Mouse (Mus musculus) 3134 (cell line): ENCODE results near the gene Dnajc9.
A peak's percentile ranks its signal among the peaks of the same experiment; 100 is the strongest.

Experiments used
- DNase-seq: peaks from one replicate; pipeline ENCODE4 v3.0.0-alpha.2; 2011; ENCODE audit warnings: low spot score; ENCODE audit not compliant: insufficient read length; ENCODE audit errors: extremely low read depth

Dnajc9 gene

DNA sequence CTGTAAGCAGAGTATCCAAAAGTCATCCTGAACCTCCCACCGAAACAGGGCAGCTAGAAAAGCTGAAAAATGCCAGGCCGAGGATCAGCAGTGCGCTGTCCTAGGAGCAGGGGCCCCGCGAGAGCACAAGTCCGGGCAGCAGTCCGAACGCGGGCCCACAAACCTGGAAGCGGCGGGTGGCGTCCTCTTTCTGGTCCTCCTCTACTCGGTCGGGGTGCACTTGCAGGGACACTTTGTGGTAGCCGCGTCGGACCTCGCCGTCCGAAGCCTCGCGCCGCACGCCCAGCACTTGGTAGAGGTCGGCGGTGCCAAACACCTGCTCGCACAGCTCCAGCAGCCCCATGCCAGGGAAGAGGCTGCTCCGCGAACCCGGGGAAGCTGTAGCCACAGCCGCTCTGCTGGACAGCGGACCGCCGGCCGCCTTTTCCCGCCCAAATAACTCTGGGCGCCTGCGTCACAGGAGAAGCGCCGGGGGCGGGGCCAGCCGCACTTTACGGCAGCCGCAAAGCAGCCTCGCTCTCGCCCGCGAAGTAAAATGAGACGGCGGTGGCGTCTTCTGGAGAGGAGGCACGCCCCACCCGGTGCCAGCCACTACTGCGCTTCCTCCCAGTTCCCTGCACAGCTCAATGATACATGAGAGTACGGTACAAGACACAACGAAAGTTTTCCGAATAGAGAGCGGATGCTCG lies at the start of gene Dnajc9:
Gene Dnajc9, minus strand, starts transcription at position 470 of the 689 bp plus-strand sequence.
- DNase-seq, result peak; percentile 93

DNA sequence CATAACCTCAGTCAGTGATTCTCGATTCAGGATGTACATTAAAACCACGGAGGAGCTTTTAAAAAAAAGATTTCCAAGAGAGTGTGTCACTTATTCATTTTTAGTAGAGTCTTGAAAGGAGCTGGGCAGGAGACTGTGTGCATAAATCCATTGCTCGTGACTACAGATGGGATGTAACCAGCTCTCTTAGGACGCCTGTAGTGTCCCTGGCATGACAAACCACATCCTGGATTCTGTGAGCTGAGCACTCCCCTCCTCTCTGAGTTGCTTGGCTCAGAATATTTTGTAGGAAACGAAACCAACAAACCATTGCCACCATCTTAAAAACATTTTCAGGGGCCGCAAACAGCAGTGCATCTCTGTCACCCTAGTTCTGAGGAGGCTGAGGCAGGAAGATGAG lies 48.3 kb upstream of the Dnajc9 start:
- no peak for DNase-seq

DNA sequence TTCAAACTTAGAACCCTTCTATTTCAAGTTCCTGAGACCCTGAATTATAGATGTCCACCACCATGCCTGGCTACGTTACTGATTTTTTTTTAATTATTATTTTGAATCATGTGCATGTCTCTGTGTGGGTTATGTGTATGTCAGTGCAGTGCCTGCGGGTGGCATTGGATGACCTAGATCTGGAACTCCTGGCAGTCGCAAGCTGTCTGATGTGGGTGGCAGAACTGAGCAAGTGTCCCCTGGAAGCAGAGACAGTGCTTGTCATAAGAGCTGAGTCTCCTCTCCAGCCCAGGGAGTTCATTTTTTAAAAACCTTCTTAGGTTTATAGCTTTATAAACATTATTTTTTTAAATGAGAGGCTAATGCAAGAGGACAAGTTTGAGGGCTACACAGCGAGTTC lies 43.7 kb upstream of the Dnajc9 start:
- no peak for DNase-seq

DNA sequence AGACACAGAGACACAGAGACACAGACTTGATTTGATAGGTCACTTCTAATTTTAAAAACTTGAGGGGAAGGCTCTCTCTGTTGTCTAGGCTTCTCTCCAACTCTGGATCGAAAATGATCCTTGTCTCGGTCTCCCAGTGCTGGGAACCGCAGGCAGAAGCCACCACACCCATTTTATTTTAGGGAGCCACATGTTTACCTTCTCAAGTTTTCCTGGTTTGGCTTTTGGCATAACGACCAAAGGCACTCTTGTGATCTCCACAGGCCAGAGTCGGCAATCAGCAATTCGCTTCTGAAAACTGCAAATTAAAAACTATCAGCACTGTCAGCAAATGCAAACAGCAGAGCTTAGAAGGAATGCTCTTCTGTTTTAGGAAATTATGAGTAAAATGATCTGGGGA lies 43.0 kb upstream of the Dnajc9 start:
- DNase-seq, result no peak

DNA sequence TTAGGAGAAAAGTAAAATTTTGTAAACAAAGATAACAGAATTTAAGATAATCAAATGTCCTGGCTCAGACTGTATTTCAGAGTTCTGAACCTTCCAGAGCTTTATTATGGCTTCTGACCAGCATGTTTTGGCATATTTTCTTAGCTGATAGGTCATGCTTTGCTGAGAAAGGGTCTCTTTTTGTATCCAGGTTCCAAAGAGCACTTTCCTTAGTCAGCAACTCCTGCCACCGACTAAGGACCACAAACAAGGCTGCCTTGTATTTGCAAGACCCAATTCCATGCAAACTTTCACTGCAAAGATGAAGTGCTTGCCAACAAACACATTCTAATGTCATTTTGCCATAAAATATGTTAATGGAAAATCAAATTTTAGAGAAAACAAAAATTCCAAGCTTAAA lies 41.1 kb upstream of the Dnajc9 start:
- DNase-seq, result no peak

DNA sequence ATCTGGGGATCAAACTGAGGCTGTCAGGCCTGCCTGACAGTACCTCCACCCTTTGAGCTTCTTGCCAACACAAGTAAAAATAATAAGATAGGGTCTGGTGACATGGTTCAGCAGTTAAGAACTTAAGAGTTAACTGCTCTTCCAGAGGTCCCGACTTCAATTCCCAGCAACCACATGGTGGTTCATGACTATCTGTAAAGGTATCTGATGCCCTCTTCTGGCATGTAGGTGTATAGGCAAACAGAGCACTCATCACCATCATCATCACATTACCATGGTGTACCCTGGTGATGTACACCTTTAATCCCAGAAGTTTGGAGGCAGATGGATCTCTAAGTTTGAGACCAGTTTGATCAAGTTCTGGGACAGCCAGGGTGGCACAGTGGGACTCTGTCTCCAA lies 39.9 kb upstream of the Dnajc9 start:
- DNase-seq, result no peak

DNA sequence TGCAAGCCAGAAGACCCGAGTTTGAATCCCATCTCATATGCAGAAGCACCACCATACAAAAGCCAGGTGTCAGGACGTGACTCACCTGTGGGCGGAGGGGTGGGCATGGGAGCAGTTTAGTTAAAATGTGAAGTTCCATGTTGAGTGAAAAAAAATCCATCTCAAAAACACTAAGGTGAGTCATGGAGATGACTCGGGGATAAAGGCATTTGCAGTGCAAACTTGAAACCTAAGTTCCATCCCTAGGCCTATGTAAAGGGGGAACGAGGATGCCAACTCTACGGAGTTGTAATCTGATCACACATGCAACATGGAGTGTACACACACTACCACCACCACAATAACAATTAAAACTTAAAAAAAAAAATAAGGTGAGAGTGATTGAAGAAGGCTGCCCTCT lies 34.3 kb upstream of the Dnajc9 start:
- DNase-seq, result no peak

DNA sequence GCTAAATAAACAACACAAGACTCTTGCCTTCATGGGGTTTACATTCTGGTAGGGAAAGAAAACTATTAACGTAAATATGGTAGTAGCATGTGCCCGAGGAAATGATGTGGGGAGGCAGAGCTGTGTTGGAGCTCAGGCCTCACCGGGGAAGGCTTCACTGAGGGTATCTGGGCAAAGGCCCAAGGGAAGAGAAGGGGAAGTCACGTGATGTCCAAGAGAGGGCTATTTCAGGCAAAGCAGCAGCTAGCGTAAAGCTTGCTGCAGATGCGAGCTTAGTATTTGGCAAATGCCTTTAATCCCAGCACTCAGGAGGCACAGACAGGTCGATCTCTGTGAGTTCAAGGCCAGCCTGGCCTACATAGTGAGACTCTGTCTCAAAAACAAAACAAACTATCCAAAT lies 33.5 kb upstream of the Dnajc9 start:
- no peak for DNase-seq

DNA sequence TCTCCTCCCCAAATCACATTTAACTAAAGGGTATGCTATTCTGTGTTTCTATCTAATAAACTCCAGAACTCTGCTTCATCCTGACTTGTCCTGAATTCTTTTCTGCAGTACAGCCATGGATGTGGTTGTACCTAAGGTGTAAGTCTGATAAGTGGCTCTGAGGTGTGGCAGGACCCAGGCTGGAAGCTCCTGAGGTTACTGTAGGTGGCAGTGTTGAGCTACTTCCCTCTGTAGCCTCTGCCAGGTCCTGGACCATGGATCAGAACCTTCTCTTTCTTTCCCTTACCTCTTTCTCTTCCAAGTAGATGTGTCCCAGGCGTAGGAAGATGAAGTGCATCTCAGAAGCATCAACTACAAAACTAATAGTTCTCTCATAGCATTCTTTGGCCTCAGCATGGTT lies 11.4 kb upstream of the Dnajc9 start:
- DNase-seq, result no peak

DNA sequence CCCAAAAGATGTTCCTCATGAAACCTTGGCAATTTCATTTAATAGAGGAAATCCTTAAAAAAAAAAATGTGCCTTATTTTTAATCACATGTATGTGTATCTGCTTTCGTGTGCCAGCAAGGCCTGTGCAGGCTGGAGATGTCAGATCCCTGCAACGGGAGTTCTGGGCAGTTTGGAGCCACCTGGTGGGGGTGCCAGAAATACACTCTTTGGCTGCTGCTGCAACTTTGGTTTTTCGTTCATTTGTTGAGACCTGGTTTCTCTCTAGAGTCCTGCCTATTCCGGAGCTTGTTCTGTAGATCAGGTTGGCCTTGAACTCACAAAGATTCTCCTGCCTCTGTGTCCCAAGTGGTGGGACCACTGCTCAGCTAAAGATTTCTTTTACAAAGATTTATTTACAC lies 10.2 kb upstream of the Dnajc9 start:
- peak; percentile 15 for DNase-seq

DNA sequence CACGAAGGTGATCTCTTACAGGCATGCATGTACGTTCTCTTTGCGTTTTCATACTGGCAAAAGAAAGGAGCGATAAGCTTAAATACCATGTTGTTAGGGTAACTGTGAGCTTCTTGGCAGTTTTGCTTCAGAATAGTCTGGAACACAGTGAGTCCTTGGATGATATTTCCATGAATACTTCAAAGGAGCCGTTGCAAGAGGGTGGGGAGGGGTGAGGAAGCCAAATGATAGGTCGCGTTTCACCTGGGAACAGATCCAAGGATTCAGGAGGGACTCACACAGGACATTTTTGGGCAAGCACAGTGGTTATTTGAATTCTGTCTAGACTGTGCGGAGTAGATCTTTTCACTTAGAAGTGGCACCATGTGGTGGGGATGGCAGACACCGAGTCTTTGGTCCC lies 8.5 kb upstream of the Dnajc9 start:
- no peak for DNase-seq

DNA sequence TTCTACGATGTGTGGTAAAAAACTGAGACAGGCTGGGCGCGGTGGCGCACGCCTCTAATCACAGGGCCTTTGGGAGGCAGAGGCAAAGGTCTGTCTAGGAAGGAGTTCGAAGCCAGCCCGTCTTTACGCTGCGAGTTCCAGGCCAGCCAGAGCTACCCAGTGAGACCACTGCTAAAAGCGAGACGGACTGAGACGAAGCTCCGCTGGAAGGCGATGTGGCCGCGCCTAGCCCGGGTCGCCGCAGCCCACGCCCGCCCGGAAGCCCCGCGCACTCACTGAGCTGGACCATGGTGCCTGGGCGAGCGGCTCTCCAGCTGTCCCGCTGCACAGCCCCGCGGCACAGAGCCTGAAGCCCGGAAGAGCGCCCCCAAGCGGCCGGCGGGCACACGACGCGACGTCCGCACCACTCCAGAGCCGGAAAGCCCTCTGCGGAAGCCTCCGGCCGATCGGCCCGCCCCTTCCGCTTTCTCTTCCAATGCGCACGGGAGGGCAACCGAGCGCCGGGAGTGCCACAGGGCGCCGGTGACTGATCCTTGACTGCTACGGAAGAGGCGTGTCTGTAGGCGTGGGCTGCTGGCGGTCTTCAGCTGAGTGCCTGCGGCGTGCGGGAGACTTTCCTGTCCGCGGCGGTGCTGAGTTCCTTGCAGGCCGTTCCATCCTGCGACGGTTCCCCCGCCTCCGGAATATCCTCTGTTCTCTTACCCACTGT lies 4.6 kb upstream of the Dnajc9 start, which contains the start of gene Mrps16:
Gene Mrps16, minus strand, starts transcription at position 430 of the 709 bp plus-strand sequence.
- peak; percentile 97 for DNase-seq

DNA sequence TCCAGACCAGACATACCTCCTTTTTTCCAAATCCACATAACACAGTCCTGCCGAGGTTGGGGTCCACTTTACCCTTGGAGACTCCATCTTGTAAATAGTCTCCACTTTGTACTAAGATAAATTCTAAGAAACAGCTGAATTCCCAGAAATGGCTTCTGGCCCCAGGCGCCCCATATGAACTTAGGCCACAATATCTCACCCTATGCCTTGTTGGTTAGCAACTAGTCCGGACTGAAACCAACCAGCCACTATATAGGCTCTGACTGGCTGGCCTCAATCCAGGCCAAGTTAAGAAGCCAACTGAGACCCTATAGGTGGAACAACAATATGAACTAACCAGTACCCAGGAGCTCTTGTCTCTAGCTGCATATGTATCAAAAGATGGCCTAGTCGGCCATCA lies 3.6 kb upstream of the Dnajc9 start:
- DNase-seq, result no peak

DNA sequence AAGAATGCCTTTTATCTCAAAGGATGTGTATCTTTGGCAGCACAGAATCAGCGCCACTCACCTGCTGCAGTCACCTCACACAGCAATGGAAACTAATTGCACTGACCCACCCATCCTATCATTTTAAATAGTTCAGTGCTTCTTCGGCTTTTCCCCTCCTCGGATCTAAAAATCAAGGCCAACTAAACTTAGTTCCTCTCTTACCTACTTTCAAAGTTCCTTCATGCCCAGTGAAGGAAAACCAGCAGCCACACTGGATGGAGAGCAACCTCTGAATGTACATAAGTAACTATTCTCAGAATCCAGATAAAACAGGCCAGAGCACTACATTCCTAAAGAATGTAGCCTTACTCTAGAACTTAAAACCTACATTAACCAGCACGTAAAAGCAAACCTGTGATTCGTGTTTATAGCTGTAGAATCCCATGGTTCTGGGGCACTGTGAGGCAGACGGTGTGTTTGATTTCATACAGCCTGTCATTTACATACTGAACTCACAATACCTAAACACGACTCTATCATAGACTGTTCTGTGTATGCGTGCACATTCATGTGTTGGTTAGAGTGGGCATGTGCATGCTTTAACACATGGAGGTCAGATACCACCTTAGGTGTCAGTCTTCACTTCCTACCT lies 853 bp upstream of the Dnajc9 start:
- no peak for DNase-seq

DNA sequence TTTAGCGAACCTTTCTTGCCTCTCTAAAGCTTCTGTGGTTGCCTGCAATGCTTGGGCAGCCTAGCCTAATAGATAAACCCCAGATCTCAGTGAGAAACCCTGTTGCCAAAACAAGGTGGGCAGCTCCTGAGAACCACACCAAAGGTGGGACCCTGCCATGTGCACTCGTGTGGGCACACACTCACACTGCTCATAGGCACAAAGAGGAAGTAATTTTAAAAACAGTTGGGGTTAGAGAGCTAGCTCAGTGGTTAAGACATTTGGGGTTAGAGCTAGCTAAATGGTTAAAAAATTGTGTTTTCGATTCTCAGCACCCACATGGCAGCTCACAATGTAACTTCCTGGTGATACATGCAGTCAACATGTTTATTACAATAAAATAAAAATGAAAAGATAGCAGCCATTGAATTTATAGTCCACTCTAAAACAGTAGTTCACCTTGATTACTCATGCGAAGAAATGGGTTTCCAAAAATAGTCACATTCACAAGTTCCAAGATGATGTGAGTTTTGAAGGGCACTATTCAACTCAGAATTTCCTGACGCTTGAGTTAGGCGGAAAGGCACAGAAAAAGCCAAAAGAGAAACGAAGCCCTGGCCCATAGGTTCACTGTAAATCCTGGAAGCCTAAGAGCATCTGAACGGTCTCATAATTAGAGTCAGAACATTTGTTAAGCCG lies 8.8 kb downstream of the Dnajc9 start:
- DNase-seq, result no peak

DNA sequence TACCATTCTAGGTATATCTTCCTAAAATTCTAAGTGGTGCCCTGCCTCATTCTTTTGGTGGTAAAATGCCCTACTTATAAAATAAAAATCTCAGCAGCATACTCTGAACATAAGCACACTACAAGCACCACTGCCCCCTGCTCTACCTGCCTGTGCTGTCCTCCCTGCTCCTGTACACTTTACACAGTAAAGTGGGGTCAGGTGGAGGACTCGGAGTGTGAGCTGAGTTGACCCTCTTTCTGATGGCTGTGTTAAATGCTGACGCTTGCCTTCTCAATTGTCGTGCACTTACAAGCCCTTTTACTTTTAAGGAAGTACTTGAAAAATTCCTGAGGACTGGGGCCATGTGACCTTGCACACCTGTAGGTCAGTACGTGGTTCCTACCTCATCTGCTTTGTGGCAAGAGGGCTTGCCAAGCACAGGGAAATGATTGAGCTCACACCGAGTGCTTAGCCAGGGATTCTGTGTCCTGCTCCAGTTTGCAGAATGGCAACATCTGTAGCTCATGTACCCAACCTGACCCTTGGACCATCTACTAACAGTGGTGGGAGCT lies 9.5 kb downstream of the Dnajc9 start:
- no peak for DNase-seq

DNA sequence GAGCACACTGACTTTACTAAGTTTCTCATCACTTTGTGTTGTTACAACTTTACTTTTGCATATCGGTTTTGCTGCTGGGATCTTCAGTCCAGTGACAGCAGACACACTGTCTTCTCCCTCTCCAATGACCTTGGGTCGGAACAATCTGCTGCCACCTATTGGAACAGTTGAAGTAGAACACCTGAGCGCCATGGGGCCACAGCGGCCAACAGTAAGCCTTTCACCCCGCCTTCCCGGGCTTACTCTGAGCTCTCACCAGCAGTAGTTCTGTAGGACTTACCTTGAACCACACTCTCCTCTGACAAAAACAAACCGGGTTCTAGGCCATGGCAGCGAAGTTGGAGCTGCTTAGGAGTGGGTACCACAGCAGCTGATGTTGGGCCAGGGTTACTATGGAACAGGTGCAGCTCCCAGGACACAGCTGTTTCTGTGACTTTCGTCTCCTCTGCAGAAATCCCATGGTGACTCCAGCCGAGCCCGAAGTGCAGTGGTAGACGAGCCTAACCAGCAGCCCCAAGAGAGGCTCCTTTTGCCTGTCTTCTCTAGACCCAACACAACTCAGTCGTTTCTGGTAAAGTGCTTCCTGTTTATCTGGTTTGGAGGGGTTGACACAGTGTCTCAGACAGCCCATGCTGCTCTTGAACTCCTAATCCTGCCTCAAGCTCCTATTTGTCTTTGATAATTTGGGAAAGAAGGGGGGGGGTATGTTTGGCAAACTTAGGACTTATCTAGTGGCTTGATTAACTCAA lies 10.2 kb downstream of the Dnajc9 start:
- DNase-seq, result no peak

DNA sequence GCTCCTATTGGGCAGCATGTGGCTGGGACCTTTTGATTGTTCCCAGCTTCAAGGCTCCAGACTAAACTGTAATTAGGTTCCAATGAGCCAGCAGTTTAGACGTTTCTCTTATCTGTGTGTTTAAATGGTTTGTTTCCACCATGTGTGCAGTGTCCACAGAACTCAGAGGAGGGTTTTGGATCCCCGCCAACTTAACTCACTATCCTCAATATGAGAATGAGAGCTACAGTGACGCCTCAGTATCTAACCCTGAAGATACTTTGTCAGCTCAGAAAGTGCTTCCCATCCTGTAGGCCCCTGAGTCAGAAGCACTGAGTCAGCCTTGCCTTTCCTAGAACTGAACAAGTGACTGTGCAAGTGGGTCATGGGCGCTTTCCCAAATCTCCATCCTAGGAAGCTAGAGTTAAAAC lies 11.6 kb downstream of the Dnajc9 start:
- DNase-seq, result no peak

DNA sequence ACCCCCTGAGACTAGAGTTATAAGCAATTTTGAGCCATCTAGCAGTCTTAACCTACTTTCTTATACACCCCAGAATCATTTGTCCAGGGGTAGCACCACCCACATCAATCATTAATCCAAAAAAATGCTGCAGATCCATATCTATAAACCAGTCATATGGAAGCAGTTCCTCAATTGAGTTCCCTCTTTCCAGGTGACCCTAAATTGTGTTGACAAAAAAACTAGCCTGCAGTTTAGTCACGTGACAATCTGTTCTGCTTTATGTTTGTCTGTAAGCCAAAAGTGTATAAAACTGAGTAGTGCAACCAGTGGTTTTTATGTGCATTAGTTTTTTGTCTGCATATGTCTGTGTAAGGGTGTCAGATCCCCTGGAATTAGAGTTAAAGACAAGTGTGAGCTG lies 16.9 kb downstream of the Dnajc9 start:
- DNase-seq, result no peak

DNA sequence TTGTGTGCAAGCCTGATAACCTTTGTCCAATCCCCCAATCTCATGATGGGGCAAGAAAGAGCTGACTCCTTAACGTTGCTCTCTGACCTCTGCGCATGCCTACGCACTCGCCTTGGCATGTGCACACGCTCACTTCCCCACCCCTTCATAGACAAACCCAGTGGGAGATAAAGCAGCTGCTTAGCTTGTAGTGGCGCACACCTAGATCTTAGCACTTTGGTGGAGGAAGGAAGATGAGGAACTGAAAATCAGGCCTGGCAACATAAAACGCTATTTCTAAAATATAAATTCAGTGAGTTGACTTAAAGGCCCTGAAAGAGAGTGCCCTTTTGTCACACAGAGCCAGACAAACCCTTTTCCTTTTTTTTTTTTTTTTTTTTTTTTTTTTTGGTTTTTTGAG lies 17.9 kb downstream of the Dnajc9 start:
- DNase-seq, result no peak
